Mouse (Mus musculus) mouse embryonic stem cell (cell line): ENCODE results near the gene Cntfr.

ENCODE experiments used
- in situ Hi-C, 2 experiments: fragments of 300-500 bp; cut with MboI; formaldehyde crosslinking; loops; 1 replicate in 1 of 2; 3 replicates in 1 of 2; pipeline ENCODE4 v1.14.3; 2019 to 2020; ENCODE audit warnings: low sequenced_read_pairs in 2 of 2, low pct_unique_long_range_greater_than_20kb in 1 of 2, mixed read lengths in 1 of 2; ENCODE audit not compliant: unreplicated experiment in 1 of 2

Cntfr gene

DNA sequence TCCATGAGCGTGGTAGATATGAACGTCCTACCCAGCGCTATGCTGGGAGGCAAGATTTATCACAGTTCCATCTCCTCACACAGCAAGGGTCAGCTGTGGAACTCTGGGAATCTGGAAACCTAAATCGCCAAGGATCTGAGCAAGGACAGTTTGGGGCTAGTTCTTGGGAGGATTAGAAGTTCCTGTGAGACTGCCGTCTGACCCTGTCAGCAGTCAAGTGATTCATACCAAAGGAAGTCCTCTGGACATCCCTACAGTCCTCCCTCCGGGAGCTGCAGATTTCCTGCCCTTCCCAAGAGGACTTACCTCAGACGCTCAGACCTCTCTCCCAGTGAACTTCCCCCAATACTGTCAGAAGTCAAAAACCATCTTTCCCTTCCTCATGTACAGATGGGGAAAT is 60.5 kb downstream of the Cntfr start:
- in situ Hi-C loops, result no loop called here

DNA sequence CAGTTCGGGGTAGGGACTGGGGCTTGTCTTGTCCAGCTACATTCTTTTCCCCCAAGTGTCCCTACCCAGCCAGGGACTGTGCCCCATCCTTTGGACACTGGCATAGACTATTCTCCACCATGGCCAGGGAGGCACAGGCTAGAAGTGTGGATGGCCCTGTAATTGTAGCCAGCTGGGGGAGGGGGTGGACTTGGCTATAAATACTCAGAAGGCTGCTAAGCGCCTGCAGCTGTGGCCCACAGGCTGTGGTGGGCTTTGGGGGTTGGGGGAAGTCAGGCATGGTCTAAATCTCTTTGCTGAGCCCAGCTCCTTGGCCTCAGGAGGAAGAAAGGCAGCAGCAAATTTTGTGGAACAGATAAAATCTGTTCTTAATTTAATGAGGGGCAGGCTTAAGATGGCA is 61.0 kb downstream of the Cntfr start:
- in situ Hi-C loops, result no loop called here

DNA sequence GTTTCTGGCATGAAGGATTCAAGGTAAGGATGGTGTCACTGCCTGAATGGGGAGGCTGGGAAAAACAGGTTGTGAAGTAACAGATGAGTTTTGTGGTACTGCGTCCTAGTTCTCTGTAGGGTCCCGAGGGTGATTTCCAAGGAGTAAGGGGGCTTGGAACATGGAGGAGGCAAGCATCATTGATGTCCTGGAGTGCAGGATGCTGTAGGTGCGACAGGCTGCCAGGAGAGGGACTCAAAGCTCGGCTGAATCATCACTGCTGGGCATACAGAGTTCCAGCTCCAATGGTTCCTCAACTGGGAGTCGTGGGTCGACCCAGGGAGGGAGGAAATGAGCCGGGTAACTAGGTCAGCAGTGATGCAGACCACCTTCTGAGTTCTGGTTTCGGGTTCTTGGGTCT is 61.7 kb downstream of the Cntfr start:
- in situ Hi-C loops, result no loop called here

DNA sequence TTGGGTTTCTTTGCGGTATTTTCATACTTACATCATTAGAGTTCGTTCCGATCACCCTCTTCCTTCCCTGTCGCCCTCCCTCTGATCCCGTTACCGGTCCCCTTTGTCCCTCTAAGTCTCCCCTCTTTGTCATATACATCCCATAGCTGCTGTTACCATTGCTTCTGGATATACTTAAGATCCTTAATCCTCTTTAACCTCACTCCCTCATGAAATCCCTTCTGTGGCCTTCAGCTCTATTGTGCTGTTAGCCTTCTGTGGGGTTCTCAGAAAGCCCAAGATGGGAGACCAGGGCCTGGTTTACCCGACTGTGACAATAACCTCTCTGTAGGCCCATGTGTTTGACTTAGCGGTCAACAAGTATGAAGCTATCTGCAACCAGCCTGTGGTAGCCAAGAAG is 62.3 kb downstream of the Cntfr start:
- in situ Hi-C loops, result no loop called here

DNA sequence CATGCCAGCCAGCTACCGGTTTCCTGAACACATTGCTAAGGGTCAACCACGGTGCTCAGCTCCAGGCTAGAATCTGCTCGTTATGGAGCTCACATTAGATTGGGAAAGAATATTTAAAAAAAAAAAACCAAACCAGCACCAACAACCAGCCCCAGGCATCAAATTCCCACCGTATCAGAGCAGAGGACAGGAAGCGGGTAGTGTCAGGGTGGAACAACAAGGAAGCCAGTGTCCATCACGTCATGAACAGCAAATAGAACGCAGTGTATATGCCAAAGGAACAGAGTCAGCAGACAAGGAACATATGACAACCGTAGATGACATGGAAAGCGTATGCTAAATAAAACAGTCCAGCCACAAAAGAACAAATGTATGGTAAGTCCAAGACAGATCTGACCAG is 63.9 kb downstream of the Cntfr start:
- in situ Hi-C loops, result no loop called here

DNA sequence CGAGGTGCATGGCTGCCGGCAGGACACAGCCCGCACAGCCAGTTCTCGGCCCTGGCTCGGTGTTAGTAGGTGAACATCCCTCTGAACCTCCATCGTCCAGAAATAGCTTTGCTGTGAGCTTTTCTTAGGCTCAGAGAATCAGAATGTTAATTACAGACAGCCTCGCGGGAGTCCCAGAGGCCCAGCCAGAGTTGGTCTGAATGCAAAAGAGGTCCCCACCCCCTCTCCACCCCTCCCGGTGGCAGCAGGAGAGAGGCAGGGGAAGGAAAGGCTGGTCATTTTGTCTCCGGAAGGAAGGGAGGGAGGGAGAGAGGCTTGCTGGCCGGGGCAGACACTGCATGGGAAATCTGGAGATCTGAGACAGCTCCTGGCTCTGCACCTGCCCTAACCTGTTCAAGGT is 65.5 kb downstream of the Cntfr start:
- in situ Hi-C loops, result no loop called here

DNA sequence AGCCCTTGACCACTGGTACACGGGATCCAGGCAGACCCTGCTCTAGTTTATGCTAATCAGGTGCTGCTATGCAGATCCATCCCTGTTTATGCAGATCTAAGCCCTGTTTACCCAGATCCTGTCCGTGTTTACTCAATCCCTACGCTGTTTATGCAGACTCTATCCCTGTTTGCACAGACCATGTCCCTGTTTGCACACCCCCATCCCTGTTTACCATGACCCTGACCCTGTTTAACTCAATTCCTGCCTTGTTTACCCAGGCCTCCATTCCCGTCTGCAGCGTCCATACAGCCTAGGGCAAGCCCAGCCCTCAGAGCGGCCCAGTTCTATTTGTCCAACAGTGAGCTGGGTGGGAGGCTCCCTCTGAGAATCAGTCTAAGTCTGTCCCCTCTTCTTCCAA is 66.7 kb downstream of the Cntfr start:
- in situ Hi-C loops, result no loop called here

DNA sequence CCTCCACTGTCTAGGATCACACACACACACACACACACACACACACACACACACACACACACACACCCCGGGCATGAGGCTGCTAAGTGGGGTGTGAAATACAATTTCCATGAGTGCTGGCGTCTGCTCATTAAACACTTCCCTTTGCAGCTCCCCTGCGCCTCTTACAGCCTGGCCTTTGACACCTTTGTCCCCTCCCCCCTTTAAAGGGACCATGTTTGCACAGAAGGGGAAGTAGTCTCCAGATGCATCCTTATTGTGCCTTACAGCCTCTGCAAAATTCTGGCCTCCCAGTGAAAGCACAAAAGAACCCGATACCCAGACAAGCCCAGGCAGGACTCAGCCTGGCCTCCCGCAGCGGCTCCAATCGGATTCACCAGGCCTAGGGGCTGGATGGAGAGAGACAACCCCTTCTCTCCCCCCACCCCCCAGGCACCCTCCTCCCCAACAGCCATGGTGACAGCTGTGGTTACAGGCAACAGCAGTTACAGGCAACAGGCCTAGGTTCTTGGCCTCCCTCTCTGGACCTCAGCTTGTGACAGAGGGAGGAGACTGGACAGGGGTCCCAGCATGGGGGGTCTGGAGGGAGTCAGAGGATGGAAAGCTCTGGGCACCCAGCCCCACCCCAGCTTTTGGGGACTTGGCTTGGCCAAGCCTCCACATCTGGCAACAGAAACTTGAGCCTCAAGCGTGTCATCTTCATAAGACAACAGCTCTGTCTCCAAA is 68.5 kb downstream of the Cntfr start:
- in situ Hi-C loops, result no loop called here

DNA sequence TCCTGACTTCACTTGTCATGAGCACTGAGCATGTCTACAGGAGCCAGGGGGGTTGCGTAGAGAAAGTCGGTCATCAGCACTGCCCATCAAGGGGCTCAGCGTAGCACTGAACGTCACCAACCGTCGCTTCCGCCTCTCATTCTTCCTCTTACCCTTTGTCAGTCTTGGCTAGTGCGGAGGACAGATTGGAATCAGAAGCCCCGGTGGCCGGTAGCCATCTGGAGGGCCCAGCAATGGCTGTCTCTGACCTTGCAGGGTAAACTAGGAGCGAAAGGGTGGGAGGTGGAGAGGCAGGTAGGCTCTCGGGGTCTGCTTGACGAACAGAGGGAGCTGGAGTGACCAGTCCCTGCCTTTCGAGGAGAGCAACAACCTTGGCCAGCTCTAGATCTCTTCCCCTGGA is 74.8 kb downstream of the Cntfr start:
- in situ Hi-C loops, result no loop called here

DNA sequence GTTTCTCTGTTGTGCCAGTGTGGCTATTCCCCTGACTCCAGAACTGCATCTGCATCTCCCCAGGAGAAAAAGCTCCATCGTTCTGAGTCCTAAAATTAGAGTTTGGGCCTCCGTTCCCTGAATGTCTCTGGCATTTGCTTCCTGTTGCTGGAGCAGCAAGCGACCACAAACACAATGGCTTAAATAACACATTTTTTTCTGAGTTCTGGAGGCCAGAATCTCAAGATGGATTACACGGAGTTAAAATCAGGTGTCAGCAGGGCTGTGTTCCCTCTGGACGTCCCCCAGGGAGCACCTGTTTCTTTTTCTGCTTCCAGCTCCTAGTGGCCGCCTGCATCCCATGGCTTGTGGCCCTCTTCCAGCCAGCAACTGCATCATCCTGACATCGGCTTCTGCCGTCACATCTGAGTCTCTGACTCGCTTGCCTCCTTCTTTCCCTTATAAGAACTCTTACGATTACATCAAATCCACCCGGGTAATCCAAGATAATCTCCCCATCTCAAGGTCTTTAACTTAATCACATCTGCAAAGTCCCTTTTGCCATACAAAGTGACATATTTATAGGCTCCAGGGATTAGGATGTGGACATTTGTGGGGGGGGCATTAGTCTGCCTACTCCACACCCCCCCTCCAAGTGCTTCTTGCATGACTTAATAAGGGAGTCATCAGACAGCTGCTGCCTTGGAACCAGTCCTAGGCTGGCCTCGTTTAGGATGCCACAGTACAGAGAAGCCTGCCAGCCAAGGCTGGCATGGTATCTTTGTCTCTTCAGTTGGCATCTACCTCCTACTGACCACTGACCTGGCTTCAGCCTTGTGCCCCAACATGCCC is 77.8 kb downstream of the Cntfr start:
- in situ Hi-C loops, result no loop called here

DNA sequence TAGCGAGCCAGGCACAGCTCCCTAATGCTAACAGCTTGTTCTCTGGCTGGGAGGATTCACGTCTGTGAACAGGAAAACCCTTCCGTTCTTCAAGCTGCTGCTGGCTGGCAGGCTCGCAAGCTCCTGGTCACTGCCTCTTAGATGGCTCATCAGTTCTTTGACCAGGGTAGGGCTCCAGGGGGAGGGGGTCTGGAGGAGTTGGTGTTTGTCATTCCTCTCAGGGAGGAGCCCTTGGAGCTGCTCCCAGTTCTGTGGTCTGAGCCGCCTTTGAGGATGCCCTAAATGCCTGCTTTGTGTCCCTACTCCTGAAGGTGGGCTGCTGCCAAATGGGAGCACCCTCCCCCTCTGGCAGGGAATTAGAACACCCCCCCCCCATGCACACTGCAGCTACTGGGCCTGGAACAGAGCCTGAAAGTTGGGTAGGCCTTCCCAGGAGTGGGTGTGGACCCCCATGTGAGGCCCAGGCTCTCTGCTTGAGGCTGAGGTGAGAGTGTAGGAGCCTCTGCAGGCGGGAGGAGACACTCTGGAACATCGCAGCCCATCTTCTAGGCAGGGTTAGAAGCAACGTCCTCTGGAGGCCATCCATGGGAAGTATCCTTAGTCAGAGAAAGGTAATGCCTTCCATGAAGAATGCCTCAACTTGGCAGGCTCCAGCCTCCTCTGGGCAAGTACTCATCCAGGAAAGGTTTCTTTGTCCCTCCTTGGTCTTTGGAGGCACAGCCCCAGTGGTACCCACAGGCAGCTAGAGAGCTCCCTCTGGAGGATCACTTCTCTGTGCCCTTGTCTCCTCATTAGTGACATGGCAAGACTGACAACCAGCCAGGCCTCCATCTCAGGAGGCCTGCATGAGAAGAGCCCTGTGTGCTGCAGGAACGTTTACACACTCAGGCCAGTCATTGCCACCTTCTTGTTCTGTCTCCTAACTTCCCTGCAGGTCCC is 81.0 kb downstream of the Cntfr start:
- in situ Hi-C loops, result no loop called here

DNA sequence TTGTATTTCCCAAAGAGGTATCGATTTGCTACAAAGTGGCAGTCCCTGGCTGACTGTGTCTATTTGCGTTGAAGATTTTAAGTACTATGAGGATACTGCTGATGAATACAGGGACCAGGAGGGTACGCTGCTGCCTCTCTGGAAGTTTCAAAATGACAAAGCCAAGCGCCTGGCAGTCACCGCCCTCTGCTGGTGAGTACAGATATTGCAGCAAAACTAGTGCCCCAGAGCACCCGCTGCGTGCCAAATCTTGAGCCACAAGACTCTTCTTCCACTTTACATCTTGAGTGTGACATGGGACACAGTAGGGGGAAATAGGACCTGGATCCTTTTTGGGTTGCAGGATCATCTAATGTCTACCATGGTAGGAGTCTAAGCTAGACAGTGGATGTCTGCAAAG is 82.7 kb downstream of the Cntfr start:
- in situ Hi-C loops, result loop anchor here in 1 of 2 experiments (5.0 kb wide), 1 partner anchor 72 kb away; no protein-coding TSS in a partner anchor

DNA sequence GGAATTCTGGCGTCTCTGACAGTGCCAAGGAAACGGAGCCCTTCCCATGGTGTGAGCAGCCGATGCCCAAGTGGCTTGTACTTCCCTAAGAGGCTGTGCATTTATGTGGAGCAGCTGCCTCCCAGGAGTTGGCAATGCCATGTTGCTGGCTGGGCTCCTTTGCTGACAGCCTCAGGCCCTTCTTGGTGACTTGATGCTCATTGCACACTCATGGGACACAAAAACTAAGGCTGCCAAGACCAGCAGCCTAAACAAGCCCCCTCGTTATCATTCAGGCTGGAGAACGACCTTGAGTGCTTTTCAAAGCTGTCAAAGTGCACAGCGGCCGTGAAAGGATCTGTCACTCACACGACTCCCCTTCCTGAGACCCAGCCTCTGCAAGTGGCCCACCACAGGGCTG is 84.7 kb downstream of the Cntfr start:
- in situ Hi-C loops, result loop anchor here in 1 of 2 experiments (5.0 kb wide), 1 partner anchor 70 kb away; no protein-coding TSS in a partner anchor

DNA sequence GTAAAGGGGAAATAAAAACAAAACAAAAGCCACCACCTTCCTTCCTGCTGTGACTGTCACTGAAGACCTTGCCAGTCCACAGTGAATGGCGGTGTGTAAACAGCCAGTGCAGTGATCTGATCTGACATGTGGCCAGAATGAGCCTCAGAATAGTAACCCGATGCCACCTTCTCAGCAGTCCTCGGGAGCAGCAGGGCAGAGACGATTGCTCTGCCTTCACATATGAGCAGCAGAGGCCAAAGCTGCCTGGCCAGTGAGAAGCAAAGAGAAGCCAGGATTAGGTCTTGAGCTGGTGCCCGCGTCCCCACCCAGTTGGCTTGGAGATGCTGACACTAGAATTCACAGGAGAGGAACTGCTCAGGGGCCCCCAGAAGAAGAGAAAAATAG is 86.3 kb downstream of the Cntfr start:
- in situ Hi-C loops, result loop anchor here in 1 of 2 experiments (5.0 kb wide), 1 partner anchor 68 kb away; no protein-coding TSS in a partner anchor

DNA sequence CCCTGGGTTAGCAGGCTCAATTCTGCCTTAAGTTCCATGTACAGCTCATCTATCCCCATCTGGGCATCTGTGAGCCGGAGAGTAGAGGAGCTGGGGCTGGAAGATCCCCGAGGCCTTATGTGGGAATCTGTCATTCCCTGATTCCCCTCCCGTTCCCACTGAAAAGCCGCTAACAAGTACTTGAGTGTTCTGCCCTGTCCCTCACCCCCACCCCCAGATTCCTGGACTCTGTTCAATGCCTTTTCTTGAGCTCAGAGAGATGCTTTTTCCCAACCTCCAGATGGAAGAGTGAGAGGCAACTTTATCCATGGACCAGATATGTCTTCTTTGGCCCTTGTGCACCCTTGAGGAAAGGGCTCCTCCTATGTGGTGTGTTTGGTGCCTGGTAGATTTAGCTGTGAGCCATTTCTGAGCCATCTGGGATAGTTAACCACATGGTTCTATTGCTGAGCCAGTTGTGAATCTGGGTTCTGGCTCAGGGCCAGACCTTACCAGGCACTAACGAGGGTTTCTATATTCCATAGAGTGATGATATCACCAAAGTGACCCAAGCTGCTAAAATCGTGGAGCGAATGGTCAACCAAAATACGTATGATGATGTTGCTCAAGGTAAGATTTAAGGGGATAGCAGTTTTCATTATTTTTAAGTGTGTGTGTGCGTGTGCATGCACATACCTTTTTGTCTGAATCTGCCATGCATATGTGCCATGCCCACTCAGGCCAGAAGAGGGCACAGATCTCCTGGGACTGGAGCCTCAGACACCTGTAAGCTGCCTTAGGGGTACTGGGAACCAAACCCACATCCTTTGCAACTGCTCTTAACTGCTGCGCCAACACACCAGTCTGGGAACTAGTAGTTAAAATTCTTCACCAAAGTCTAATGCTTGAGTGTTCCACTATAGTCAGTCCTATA is 87.0 kb downstream of the Cntfr start:
- in situ Hi-C loops, result loop anchor here in 1 of 2 experiments (5.0 kb wide), 1 partner anchor 68 kb away; no protein-coding TSS in a partner anchor
